Mouse (Mus musculus) E14TG2a.4 (cell line): ENCODE measurements around the gene Gm3880.

Experiments
- H3K27me3 ChIP-seq: 2 replicates; pipeline ENCODE4 v1.6.1; 2014; ENCODE audit warnings: low read length, control low read depth; ENCODE audit not compliant: insufficient read depth
- H3K36me3 ChIP-seq: 2 replicates; pipeline ENCODE4 v1.6.1; 2014; ENCODE audit warnings: low read length, control low read depth; ENCODE audit not compliant: insufficient read depth
- H3K4me1 ChIP-seq: replicated peaks from 2 replicates; pipeline ENCODE4 v1.6.1; 2014; ENCODE audit warnings: low read depth, low read length, control low read depth
- H3K4me3 ChIP-seq: replicated peaks from 2 replicates; pipeline ENCODE4 v1.5.1; 2014; ENCODE audit warnings: mild to moderate bottlenecking, low read length
- H3K9me3 ChIP-seq: 2 replicates; pipeline ENCODE4 v1.6.1; 2014; ENCODE audit warnings: low read length, control low read depth
- CTCF ChIP-seq: conservative IDR thresholded peaks from 2 replicates; pipeline ENCODE4 v1.5.1; 2014; ENCODE audit warnings: low read length
- NANOG ChIP-seq: IDR thresholded peaks from 2 replicates; pipeline ENCODE4 v1.6.1; 2014; ENCODE audit warnings: borderline replicate concordance, low read length, mixed read lengths
- POU5F1 ChIP-seq: IDR thresholded peaks from 2 replicates; pipeline ENCODE4 v1.6.1; 2014; ENCODE audit warnings: low read length, borderline replicate concordance

Gene Gm3880

DNA sequence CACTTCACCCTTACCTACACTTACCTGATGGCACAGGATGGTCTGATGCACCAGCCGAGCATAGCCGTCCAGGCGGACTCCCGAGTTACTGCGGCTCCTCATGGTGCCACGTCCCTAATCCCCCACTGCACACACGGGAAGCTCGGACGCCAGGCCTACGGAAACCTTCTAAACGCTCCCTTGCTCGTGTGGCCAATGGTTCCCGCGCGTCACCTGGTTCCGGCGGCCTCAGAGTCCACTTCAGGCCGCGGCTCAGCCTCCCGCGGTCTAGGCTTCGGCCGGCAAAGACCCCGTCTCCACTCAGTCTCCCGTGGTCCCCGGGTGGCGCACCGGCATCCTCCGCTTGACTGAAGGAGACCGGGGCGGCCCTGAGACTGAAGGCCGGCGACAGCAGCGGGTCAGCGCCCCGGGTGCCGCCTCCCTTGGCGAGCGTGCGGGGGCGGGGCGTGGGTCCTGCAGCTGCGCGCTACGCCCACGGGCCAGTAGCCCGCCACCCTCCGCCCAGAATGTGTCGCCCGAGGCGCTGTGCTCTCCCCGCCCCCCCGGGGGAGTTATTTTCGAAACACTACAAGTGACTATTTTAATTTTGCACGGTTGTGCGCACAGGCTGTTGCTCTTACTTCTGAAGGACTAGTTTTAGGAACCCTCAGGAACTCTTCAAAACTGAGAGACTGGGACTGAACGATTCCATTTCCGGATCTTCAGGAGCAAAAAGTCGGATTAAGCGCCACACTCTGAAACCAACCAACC lies 42.8 kb downstream of the Gm3880 start, which contains the start of gene Phka1:
TSS of gene Phka1 (minus strand) at position 424 of the 750 bp plus-strand sequence.
- no peaks in the 10 kb centered on the region for H3K4me1 ChIP-seq
- TF ChIP-seq POU5F1 (no peak), NANOG (no peak), CTCF (no peak)
- H3K27me3 ChIP-seq: peaks cover 15% of the 10 kb centered on the region; the same call in 1 of the 2 replicates
- H3K36me3 ChIP-seq: no peaks in the 10 kb centered on the region
- peak within 1 kb of the TSS; percentile 78 for H3K4me3 ChIP-seq
- no peaks in the 10 kb centered on the region for H3K9me3 ChIP-seq
